Mouse (Mus musculus) hindbrain, postnatal 0 days (tissue): ENCODE data around the gene Btbd9. TPM values are rescaled to one million over a fixed set of nuclear protein-coding genes. Genes with fewer than 3 reads are reported as not detected.
A peak's percentile ranks its signal among the peaks of the same experiment; 100 is the strongest.

Source experiments
- ATAC-seq: fragments of 200-750 bp; cut with Nextera tagmentation; 2 replicates; pipeline ENCODE4 v1.8.0; 2017; ENCODE audit warnings: mild to moderate bottlenecking, moderate TSS enrichment, moderate library complexity
- DNase-seq: peaks from one replicate; pipeline ENCODE4 v3.0.0-alpha.2; 2015; ENCODE audit warnings: low spot score
- H3K27ac ChIP-seq: fragments of 300-500 bp; sonication (generic); 2 replicates; pipeline ENCODE4 v1.5.1; 2014; ENCODE audit warnings: mild to moderate bottlenecking
- H3K27me3 ChIP-seq: fragments of 300-500 bp; sonication (generic); 2 replicates; pipeline ENCODE4 v1.6.1; 2014; ENCODE audit warnings: low read length, mixed read lengths; ENCODE audit not compliant: insufficient read depth
- H3K36me3 ChIP-seq: fragments of 300-500 bp; sonication (generic); 2 replicates; pipeline ENCODE4 v1.6.1; 2014; ENCODE audit warnings: low read length, mixed read lengths; ENCODE audit not compliant: insufficient read depth
- H3K4me1 ChIP-seq: fragments of 300-500 bp; sonication (generic); 2 replicates; pipeline ENCODE4 v1.6.1; 2014; ENCODE audit warnings: antibody characterized with exemption, low read length, mixed read lengths; ENCODE audit not compliant: insufficient read depth
- H3K4me2 ChIP-seq: fragments of 300-500 bp; sonication (generic); 2 replicates; pipeline ENCODE4 v1.6.1; 2014; ENCODE audit warnings: low read depth, mild to moderate bottlenecking, low read length, moderate library complexity, mixed read lengths
- H3K4me3 ChIP-seq: fragments of 300-500 bp; sonication (generic); 2 replicates; pipeline ENCODE4 v1.5.1; 2014; ENCODE audit warnings: low read length
- H3K9ac ChIP-seq: fragments of 300-500 bp; sonication (generic); replicated peaks from 2 replicates; pipeline ENCODE4 v1.6.1; 2014; ENCODE audit warnings: mild to moderate bottlenecking, low read length, moderate library complexity, mixed read lengths
- H3K9me3 ChIP-seq: fragments of 300-500 bp; sonication (generic); 2 replicates; pipeline ENCODE4 v1.6.1; 2016; ENCODE audit warnings: low read length, mixed read lengths
- CTCF ChIP-seq: IDR thresholded peaks from 2 replicates; pipeline ENCODE4 v1.5.1; 2016; ENCODE audit warnings: antibody characterized with exemption, control low read depth, low read depth
- WGBS: fragments of 180-500 bp; shearing (Covaris S2); extraction: QIAGEN DNeasy Blood & Tissue Kit; methylation state at CpG from one replicate; pipeline ENCODE4 v1.1.7; 2014; 5-methylcytosine and 5-hydroxymethylcytosine counted together
- polyA plus RNA-seq: library from polyadenylated mRNA; unstranded; fragments of >200 nt; fragmentation: Nextera tagmentation; extraction: Ambion mirVana; gene quantifications from 2 replicates; pipeline ENCODE4 v1.2.1, GENCODE M21; 2015
- total RNA-seq: library from RNA; depleted of rRNA; stranded (reverse); fragments of >200 nt; gene quantifications from 2 replicates; pipeline ENCODE4 v1.2.3, GENCODE M21; 2014

The Btbd9 gene
- total and polyA plus RNA-seq, 2 experiments from 2014 or later = 67.7 to 122 TPM

DNA sequence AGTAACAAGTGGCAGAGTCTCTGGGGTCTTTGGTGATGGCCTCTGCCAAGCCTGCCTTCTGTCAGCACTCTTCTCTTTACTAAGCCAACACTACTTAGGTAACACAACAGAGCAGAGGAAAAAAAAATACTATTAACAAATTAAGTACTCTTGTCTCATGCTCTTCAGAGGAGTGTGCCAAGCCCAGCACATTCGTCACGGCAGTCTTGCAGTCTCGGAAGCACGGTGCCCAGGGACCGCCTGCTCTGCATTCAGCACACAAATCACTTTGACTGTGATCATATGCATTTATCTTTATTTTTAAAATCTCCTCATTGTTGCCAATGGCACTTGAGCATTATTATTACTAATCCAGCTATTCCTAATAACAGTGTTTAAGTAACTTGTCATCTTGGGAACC is 116.6 kb downstream of the Btbd9 start:
- H3K9ac ChIP-seq = no peak overlapping the region
- no peaks in the 10 kb centered on the region for H3K9me3 ChIP-seq
- H3K36me3 ChIP-seq = no peaks in the 10 kb centered on the region
- no peak overlapping the region for H3K27ac ChIP-seq
- WGBS = 28% methylated on average over 5 of the region's 5 CpGs
- no peak overlapping the region for H3K4me2 ChIP-seq
- peaks cover 11% of the 10 kb centered on the region for H3K4me1 ChIP-seq
- no peak overlapping the region for H3K4me3 ChIP-seq
- peak; percentile 58 for DNase-seq
- ATAC-seq = peak; percentile 48; the same call in 1 of the 2 replicates
- no peak for TF ChIP-seq CTCF
- no peaks in the 10 kb centered on the region for H3K27me3 ChIP-seq

DNA sequence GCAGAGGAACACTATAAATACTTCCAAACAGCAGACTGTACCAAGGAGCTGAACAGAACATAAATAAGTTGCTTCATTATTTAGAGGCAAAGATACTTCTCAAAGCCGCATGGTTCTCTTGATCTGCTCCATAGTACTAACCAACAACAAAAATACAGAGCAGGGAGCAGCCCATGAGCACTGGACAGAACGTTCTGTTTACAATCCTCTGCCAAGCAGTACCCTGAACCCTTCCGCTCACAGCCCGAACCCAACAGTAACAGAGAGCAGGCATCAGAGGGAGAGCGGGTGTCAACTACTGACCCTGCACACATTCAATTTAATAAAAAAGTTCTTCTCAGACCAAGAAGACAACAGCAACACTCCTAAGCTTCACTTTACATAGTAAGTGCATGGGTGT is 117.4 kb downstream of the Btbd9 start:
- DNase-seq = no peak
- Histone ChIP-seq H3K4me2 (no peak overlapping the region), H3K36me3 (no peaks in the 10 kb centered on the region), H3K4me1 (peaks cover 11% of the 10 kb centered on the region), H3K27me3 (no peaks in the 10 kb centered on the region), H3K27ac (no peak overlapping the region), H3K9me3 (no peaks in the 10 kb centered on the region), H3K9ac (no peak overlapping the region), H3K4me3 (no peak overlapping the region)
- TF ChIP-seq CTCF = no peak
- ATAC-seq = no peak
- 88% methylated on average over 5 of the region's 5 CpGs for WGBS

DNA sequence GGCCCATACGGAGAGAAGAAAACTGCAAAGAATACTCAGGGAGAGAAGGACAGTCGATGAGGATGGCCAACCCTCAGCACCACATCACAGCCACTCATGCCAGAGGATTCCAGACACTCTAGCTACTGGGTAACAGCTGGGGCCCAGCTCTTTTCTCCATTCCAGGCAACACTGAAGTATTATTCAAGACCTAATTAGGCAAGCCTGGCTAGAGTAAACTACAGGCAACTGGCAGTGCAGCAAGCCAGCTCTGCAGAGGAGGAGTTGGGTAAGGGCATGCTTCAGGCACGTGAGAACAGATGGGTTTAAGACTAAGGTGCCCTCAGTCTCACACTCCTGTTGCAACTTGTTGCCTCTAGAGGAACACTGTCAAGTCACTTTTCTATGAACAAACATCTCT is 118.0 kb downstream of the Btbd9 start:
- Histone ChIP-seq H3K36me3 (no peaks in the 10 kb centered on the region), H3K9me3 (no peaks in the 10 kb centered on the region), H3K4me3 (no peak overlapping the region), H3K4me2 (no peak overlapping the region), H3K9ac (no peak overlapping the region), H3K27me3 (no peaks in the 10 kb centered on the region), H3K4me1 (peaks cover 11% of the 10 kb centered on the region), H3K27ac (no peak overlapping the region)
- TF ChIP-seq CTCF = no peak
- 61% methylated on average over 3 of the region's 3 CpGs for WGBS
- no peak for DNase-seq
- peak; percentile 45; the same call in 1 of the 2 replicates for ATAC-seq

DNA sequence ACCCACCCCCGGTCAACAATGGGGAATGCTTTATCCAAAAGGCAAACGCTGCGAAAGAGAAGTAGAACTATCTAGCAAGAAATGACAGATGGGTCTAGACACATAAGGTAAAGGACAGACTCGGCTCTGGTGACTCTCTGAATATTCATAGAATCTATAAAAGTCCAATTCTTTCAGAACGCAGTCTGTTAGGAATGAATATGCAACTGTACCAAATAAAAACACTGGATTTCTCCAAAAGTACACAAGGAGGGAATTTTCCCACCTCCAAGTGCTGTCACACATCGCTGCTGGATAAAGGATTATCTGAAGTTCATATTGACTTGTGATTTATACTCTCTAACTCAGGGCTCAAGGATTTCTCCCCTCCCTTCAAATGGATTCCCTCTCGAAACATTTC is 118.8 kb downstream of the Btbd9 start:
- DNase-seq (no peak), ATAC-seq (no peak)
- H3K4me1 ChIP-seq = peaks cover 11% of the 10 kb centered on the region
- H3K4me2 ChIP-seq = no peak overlapping the region
- WGBS = 61% methylated on average over 7 of the region's 7 CpGs
- no peaks in the 10 kb centered on the region for H3K27me3 ChIP-seq
- TF ChIP-seq CTCF = no peak
- H3K27ac ChIP-seq = no peak overlapping the region
- no peaks in the 10 kb centered on the region for H3K9me3 ChIP-seq
- no peak overlapping the region for H3K4me3 ChIP-seq
- no peak overlapping the region for H3K9ac ChIP-seq
- no peaks in the 10 kb centered on the region for H3K36me3 ChIP-seq

DNA sequence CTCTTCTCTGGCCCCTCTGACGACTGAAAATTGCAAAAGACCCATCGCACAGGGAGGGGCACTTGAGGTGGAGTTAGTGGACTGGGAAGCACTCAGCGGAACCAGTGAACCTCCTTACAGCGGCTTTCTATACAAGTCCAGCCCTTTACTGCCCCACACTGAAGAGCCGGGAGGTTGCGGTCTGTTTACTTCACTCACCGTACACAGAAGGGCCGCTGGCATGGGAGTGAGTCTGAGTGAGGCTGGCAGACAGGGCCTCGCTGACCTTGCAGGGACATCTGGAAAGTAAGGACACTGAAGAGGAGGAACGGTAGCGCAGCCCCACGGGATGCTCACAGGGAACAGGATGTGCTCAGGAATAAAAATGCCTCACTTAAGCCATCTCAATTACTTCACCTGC is 120.0 kb downstream of the Btbd9 start:
- no peak for ATAC-seq
- Histone ChIP-seq H3K9me3 (no peaks in the 10 kb centered on the region), H3K27me3 (no peaks in the 10 kb centered on the region), H3K36me3 (no peaks in the 10 kb centered on the region), H3K4me3 (no peak overlapping the region), H3K4me2 (no peak overlapping the region), H3K4me1 (peaks cover 10% of the 10 kb centered on the region), H3K27ac (no peak overlapping the region), H3K9ac (no peak overlapping the region)
- 62% methylated on average over 12 of the region's 12 CpGs for WGBS
- TF ChIP-seq CTCF = no peak
- no peak for DNase-seq

DNA sequence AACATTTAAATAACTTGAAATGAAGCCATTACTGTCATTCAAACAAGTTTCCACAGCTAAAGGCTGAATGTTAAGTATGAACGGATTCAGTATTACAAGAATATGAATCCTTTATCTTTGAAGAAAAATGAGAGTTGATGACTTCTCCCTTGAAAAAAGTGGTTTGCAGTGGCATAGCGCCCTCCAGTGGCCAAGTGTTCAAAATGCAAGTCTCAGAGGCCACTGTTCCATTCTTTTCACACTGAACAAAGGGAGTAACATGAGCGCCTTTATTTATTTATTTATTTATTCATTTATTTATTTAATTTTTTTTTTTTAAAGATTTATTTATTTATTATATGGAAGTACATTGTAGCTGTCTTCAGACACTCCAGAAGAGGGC is 121.4 kb downstream of the Btbd9 start:
- peak; percentile 84 for TF ChIP-seq CTCF
- ATAC-seq = 0 out of 2 replicates have a peak, but pooled peaks have one; percentile 43
- no peaks in the 10 kb centered on the region for H3K9me3 ChIP-seq
- H3K4me2 ChIP-seq = no peak overlapping the region
- peaks cover 7% of the 10 kb centered on the region for H3K4me1 ChIP-seq
- peak; percentile 85 for DNase-seq
- 18% methylated on average over 3 of the region's 3 CpGs for WGBS
- H3K27ac ChIP-seq = no peak overlapping the region
- no peaks in the 10 kb centered on the region for H3K36me3 ChIP-seq
- H3K4me3 ChIP-seq = no peak overlapping the region
- no peaks in the 10 kb centered on the region for H3K27me3 ChIP-seq
- H3K9ac ChIP-seq = no peak overlapping the region

DNA sequence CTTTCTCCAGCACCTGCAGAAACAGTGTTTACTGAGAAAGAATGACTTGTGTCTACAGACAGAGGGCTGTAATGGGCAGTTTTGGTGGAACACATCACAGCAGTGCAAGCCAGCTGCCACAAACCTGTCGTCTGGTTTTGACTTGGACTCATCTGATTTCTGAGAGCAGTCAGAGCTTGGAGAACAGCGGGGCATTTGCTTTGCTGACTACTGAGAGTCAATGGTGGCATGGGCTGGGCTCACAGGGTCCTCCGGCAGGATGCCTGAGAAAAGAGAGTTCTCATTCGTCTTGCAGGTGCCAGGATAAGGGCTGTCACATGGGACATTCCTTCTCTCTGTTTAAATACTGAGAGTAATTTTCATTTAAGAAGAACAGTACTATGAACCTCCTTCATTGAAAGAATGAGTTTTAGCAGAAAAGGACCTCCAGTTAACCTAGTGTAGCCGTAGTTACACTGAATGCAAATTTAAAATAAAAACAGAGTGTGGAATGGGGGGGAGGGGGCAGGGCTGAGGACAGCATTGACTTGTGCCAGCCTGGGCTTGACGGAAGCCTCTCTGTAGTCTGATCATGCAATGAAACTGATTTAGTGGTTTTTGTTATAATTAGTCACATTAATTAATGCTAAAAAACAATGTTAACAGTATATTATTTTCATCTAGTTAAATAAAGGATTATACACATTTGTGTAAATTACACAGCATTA is 122.0 kb downstream of the Btbd9 start:
- no peak overlapping the region for H3K9ac ChIP-seq
- TF ChIP-seq CTCF = no peak
- DNase-seq (peak; percentile 34), ATAC-seq (no peak)
- H3K36me3 ChIP-seq = no peaks in the 10 kb centered on the region
- peak overlapping the region; percentile 26; the same call in 1 of the 2 replicates for H3K27ac ChIP-seq
- no peak overlapping the region for H3K4me2 ChIP-seq
- H3K9me3 ChIP-seq = no peaks in the 10 kb centered on the region
- no peak overlapping the region for H3K4me3 ChIP-seq
- no peaks in the 10 kb centered on the region for H3K27me3 ChIP-seq
- WGBS = 34% methylated on average over 6 of the region's 6 CpGs
- peaks cover 4% of the 10 kb centered on the region for H3K4me1 ChIP-seq
